In the genomic region with DNA sequence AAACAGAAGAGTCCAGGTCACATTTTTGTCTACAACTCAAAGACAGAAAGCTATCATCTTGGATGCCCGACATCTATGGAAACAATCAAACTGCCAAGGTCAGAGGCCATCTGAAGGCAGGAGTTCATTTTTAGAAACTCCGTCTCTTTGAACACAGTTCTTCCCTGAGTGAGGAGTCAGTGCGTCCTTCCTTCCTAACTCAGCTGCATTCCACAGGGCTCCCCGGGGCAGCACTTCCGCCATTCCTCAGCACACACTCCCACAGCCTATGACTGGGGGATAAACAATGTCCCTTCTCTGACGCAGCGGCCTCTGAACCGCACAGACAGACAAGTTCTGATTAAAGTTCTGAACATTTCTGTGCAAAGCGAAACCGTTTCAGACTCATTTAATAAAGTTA, we compare ENCODE assay signal across 7 mouse cellular contexts. TPM values are rescaled to one million over a fixed set of nuclear protein-coding genes. Genes with fewer than 3 reads are reported as not detected.
A peak's percentile ranks its signal among the peaks of the same experiment; 100 is the strongest.
DNase-seq lines count a peak whose midpoint lies in the region; ATAC-seq and TF ChIP-seq lines count a peak whose summit lies in the region.

No protein-coding gene starts in this region.

- ATAC-seq in hindbrain, embryonic 15.5 days (ENCODE audit: low FRiP score, low read depth), result no peak
- peak; percentile 60; the same call in 1 of the 2 replicates for ATAC-seq in liver, embryonic 12.5 days
- ATAC-seq in neural tube, embryonic 14.5 days (ENCODE audit: low read depth), result no peak
- no peak for ATAC-seq in frontal cortex, adult (ENCODE audit: low TSS enrichment)

- no peak overlapping the region for H3K9ac ChIP-seq in hindbrain, embryonic 15.5 days
- no peak overlapping the region for H3K9ac ChIP-seq in liver, embryonic 12.5 days
- H3K9ac ChIP-seq in neural tube, embryonic 14.5 days (replicated peaks; ENCODE audit: low read depth, low read length), result no peak overlapping the region

- TF ChIP-seq POLR2A in embryonic fibroblast, embryonic 13.5 days (IDR thresholded peaks at IDR 0.05; ENCODE audit: low read depth, low read length), result 0 out of 2 replicates have a peak, but pooled peaks have one; percentile 17

- WGBS in hindbrain, embryonic 15.5 days, result 18% methylated on average over 10 of the region's 10 CpGs
- WGBS in liver, embryonic 12.5 days (ENCODE audit: insufficient replicate concordance), result 29% methylated on average over 10 of the region's 10 CpGs
- 17% methylated on average over 10 of the region's 10 CpGs for WGBS in neural tube, embryonic 14.5 days

- H3K4me3 ChIP-seq in embryonic fibroblast, embryonic 13.5 days (ENCODE audit: insufficient read depth, low read length), result no peak overlapping the region
- H3K4me3 ChIP-seq in hindbrain, embryonic 15.5 days, result no peak overlapping the region
- H3K4me3 ChIP-seq in liver, embryonic 12.5 days, result no peak overlapping the region
- H3K4me3 ChIP-seq in neural tube, embryonic 14.5 days (ENCODE audit: low read depth, low read length), result no peak overlapping the region

- no peak overlapping the region for H3K4me2 ChIP-seq in hindbrain, embryonic 15.5 days
- no peak overlapping the region for H3K4me2 ChIP-seq in liver, embryonic 12.5 days
- H3K4me2 ChIP-seq in neural tube, embryonic 14.5 days (ENCODE audit: low read depth, low read length), result no peak overlapping the region

- H3K4me1 ChIP-seq in embryonic fibroblast, embryonic 13.5 days (ENCODE audit: control insufficient read depth, insufficient read depth, low read length), result peaks cover 13% of the 10 kb centered on the region
- H3K4me1 ChIP-seq in hindbrain, embryonic 15.5 days (replicated peaks), result peaks cover 25% of the 10 kb centered on the region
- H3K4me1 ChIP-seq in liver, embryonic 12.5 days, result peaks cover 8% of the 10 kb centered on the region; the same call in 1 of the 2 replicates
- peaks cover 15% of the 10 kb centered on the region for H3K4me1 ChIP-seq in neural tube, embryonic 14.5 days (ENCODE audit: control insufficient read depth, insufficient read depth, low read length)

- H3K36me3 ChIP-seq in hindbrain, embryonic 15.5 days, result peaks cover 35% of the 10 kb centered on the region
- peaks cover 42% of the 10 kb centered on the region for H3K36me3 ChIP-seq in liver, embryonic 12.5 days
- H3K36me3 ChIP-seq in neural tube, embryonic 14.5 days (ENCODE audit: control insufficient read depth, insufficient read depth, low read length), result peaks cover 24% of the 10 kb centered on the region

- TF ChIP-seq CTCF in embryonic fibroblast, embryonic 13.5 days (IDR thresholded peaks at IDR 0.05; ENCODE audit: borderline replicate concordance, insufficient read depth, low read length), result no peak

- H3K27ac ChIP-seq in embryonic fibroblast, embryonic 13.5 days (ENCODE audit: insufficient read depth, low read length), result peak overlapping the region; percentile 92
- peak overlapping the region; percentile 78 for H3K27ac ChIP-seq in hindbrain, embryonic 15.5 days (replicated peaks)
- peak overlapping the region; percentile 65; the same call in 1 of the 2 replicates for H3K27ac ChIP-seq in liver, embryonic 12.5 days
- H3K27ac ChIP-seq in neural tube, embryonic 14.5 days (ENCODE audit: low read depth, low read length), result peak overlapping the region; percentile 60

- peak; percentile 75 for DNase-seq in adrenal gland, postnatal 14 days
- DNase-seq in right cerebral cortex, postnatal 14 days, result no peak

- no peaks in the 10 kb centered on the region for H3K27me3 ChIP-seq in hindbrain, embryonic 15.5 days
- no peaks in the 10 kb centered on the region for H3K27me3 ChIP-seq in liver, embryonic 12.5 days (replicated peaks)
- no peaks in the 10 kb centered on the region for H3K27me3 ChIP-seq in neural tube, embryonic 14.5 days (ENCODE audit: control insufficient read depth, insufficient read depth, low read length)

- no peaks in the 10 kb centered on the region for H3K9me3 ChIP-seq in hindbrain, embryonic 15.5 days
- H3K9me3 ChIP-seq in liver, embryonic 12.5 days (replicated peaks), result no peaks in the 10 kb centered on the region
- H3K9me3 ChIP-seq in neural tube, embryonic 14.5 days (ENCODE audit: control insufficient read depth, low read length), result no peaks in the 10 kb centered on the region

RNA-seq across cellular contexts. Expression of gene Gnpnat1, which starts 58.9 kb away (rescaled TPM):
- total RNA-seq in adrenal gland, postnatal 14 days (2021), result 36.1 and 36.8 TPM in 2 replicates
- polyA plus RNA-seq in embryonic fibroblast, embryonic 13.5 days (2011; ENCODE audit: insufficient read length, low read depth, missing spikeins), result 90.3 and 97.4 TPM in 2 replicates
- 27.0 and 31.6 TPM in 2 replicates for polyA plus RNA-seq in hindbrain, embryonic 15.5 days (2015; fragmentation: Nextera tagmentation; extraction: Ambion mirVana)
- polyA plus RNA-seq in liver, embryonic 12.5 days (2016; fragmentation: Nextera tagmentation; extraction: Ambion mirVana), result 33.3 and 35.4 TPM in 2 replicates
- 30.8 and 31.0 TPM in 2 replicates for polyA plus RNA-seq in neural tube, embryonic 14.5 days (2014; fragmentation: Nextera tagmentation; extraction: Ambion mirVana)
